Mouse (Mus musculus) spleen, embryonic (tissue): Measurements from ENCODE around the gene Socs2.

ENCODE experiments used
- CTCF ChIA-PET: fragments of 350-600 bp; sonication (Branson Sonifier 250); formaldehyde crosslinking; loops from one replicate; lab custom pipeline; 2022; lab: Charles Lee

Gene Socs2

DNA sequence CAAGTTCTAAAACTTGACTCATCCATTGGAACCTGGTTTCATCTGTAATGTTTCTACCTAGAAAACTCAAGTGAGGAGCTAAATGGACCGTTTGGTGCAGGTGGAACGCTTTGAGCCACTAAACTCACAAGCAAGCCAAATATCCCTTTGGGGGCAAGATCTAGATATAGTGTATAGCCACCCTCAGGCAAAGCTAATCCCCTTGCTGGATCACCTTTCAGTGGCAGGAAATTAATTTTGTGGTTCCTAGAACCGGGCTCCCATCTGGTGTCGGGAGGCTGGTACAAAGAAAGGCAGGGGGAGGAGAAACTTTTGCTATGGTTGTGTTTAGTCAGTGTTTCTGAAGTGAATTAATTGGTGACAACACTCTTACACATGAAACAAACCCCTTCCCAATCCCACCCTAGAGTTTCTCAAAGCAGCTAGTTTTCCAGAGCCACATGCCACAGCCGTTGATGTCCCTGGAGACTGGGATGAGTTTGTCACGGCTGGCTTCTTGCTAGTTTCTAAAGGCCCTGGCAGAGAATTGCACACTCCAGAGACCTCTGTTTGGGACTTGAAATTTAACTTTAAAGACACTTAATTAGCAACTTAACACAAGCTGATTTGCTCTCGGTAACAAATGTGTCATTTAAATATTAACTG is 19.7 kb downstream of the Socs2 start:
- CTCF ChIA-PET, result interaction anchor here (0.6 kb wide), 1 partner anchor 16 kb away, joined by 7 read pairs; no protein-coding TSS in a partner anchor

DNA sequence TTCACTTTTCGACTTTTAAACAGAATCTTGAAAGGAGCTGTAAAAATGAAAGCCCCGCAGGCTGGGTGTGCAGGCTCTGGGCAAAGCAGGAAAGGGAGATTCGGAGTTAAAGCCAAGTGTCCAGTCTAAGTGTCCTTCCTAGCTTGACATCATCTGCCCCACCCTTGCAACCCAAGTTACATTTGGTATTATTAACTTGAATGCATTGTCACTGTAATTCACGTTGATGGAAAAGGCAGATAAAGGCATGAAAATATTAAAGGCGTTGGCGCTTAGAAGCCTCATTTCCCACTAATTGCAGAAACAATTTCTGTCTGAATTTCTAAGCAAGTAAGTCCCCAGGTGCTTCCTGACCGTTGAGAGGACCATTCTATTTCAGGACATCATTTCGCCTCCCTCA is 20.6 kb downstream of the Socs2 start:
- CTCF ChIA-PET, result no interaction called here

DNA sequence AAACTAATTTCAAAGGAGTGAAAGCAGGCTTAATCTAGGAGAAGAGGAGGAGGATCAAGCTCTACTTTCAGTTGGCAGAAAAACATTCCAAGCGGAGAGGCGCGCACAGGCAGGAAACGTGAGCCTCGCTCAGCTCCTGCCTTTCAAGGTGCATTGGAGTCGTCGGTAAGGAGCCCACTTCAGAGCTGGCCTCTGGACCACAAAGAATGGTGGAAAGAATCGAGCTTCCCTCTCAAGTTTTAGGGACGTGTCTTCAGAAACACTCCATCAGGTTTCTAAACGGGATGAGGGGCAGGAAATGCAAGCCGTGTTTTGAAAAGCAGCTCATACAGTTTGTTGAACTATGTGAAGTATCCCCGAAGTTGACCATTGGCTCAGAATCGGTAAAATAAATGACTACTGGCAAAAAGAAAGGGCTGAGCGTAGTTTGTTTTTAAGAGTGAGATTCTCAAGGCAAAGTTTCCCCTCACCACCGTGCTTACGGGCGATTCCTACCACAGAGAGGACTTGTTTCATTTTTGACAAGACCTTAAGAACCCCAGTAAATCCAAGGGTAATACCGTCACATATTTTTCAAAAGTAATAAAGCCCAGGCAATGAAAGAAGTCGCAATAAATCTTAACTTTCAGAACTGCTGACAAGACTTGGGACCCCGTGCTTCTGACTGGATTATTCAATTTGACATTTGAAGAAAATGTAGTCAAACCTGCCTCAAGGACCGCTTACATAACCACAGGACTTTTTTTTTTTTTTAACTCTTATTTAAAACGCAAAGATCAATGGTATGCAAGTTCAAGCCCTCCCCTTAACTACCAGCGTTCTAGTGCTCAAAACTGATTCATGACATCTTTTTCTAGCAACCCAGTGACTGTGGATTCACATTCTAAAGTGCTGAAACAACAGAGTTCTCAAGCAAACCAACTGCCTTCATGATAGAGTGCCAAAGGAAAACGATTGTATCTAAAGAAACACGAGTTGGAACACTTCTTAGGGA is 21.9 kb downstream of the Socs2 start:
- CTCF ChIA-PET, result interaction anchor here (0.5 to 0.8 kb wide), 3 partner anchors 17 to 394 kb away, joined by 3 to 9 read pairs (median 4); no protein-coding TSS in a partner anchor

DNA sequence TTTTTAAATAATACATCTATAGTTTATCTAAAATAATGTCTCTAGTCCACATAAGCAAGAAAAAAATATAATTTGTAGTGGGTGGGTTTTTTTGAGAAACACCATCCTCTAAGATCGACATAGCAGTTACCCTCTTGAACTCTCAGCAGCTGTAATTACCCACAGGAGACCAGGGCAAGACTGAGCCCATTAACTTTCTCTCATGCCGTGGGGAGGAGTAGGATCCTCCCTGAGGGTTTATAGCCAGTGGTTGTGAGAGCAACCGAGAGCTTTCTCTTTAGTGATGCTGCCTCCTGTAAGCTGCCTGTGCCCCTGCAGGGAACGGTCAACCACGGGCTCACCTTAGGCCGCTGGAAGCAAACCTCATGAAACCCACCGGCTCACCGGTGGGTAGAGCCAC is 24.9 kb downstream of the Socs2 start:
- CTCF ChIA-PET, result interaction anchor here (0.6 kb wide), 1 partner anchor 223 kb away, joined by 3 read pairs; no protein-coding TSS in a partner anchor

DNA sequence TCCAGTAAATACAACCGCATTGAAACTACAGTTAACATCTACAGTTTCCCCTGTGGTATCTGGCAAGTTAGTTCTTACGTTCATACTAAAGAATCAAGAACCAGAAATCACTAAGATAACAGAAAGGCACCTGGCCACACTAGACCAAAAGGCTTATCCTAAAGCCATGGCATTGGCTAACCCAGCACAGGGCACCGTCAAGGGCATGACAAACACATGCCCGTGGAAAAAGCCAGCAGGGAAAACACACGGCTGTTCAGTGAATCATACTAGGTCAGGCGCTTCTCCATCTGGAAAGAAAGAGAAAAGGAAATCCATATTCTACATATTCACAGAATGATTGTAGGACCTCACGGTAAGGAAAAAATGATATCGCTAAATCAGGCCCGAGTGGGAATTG is 26.1 kb downstream of the Socs2 start:
- CTCF ChIA-PET, result interaction anchor here (0.6 kb wide), 1 partner anchor 61 kb away, joined by 3 read pairs; no protein-coding TSS in a partner anchor

- CTCF ChIA-PET, result interaction anchor here (1.0 kb wide), 2 partner anchors 16 to 28 kb away, joined by 3 read pairs; no protein-coding TSS in a partner anchor
These were observed 27.2 kb downstream of the Socs2 start for GRCm38 (mm10) chr10:95389805-95390204.

DNA sequence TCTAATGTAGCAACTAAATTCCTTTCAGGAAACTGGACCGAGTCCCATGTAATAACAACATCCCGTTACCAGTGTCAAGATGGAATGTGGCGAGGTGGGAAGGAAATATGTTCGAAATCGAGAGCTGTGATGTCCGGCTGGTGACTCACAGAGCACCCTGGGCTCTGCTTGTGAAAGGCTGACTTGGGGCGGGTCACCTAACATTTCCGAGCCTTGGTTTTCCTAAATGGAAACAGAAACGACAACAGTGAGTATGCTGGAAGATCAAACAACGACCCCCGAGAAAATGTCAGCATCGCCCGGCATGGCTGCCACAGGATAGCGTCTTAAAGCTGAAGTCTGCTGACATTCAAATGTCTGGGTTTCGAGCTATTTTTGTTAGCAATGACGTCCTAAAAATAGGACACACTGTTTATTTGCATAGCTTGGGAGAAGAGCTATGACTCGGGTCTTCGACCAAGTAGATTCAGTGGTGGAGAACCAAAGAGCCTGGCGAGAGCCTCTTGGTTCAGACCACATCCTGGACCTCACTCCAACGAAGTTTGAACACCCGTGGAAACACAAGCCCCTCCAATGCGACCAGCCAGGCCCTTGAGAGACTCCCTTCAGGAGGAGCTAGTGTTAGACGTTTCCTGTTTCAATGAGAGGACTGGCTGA is 28.0 kb downstream of the Socs2 start:
- CTCF ChIA-PET, result interaction anchor here (1.0 kb wide), 2 partner anchors 15 to 28 kb away, joined by 3 read pairs; no protein-coding TSS in a partner anchor

DNA sequence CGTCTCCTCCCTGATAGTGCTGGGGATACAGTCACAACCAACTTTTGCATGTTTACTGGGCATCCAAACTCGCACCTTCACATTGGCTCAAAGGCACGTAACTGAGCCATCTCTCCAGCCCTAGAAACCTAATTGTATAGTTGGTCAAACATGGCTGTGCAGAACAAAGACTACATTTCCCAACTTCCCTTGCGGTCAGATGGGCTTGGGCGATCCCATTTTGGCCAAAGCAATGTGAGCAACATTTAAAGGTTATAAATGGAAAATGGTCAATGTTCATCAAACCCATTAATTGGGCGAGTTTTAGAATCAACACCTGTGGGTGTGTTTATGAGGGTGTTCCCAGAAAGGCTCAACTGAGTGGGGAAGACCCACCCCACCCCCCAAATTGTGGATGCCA is 30.5 kb downstream of the Socs2 start:
- CTCF ChIA-PET, result no interaction called here

DNA sequence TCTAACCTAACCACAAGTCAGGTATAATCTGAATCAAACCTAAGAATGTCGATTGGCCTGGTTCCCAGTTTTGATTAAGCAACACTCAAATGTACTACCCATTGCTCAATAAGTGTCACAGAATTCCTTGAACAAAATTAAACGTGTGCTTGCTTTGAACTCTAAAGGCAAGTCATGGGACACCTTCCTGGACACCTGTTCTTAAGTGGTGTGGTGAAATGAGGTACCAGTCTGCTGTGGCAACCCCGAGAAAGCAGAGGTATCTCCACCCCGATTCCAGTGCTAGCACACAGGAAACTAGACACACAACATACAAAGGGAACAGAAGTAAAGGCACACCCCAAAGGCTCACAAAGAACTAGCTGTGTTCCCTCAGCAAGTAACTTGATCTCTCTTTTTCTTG is 31.2 kb downstream of the Socs2 start:
- CTCF ChIA-PET, result no interaction called here

DNA sequence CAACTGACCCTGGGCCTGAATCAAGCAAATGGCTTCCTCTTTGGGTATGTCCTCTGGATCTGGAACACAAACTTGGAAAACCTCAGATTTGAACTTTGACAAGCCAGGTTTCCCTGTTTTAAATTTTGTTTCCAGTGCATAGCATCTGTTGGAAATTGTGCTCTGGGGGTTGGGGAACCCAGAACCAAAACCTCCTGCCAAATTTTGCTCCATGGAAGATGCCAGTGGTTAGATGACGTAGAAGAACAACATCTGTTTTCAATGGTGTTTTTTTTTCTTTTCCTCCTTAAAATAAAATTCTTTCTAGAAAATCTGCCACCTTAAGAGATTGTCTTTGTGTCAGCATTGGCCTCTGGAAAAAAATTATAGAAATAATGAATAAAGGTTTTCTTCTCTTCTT is 31.9 kb downstream of the Socs2 start:
- CTCF ChIA-PET, result no interaction called here

- CTCF ChIA-PET, result no interaction called here
These were observed 32.5 kb downstream of the Socs2 start for GRCm38 (mm10) chr10:95384446-95384845.

GRCm38 (mm10) chr10:95373340-95373739 is 43.6 kb downstream of the Socs2 start:
- CTCF ChIA-PET, result interaction anchor here (1.5 kb wide), 1 partner anchor 16 kb away, joined by 3 read pairs; no protein-coding TSS in a partner anchor

DNA sequence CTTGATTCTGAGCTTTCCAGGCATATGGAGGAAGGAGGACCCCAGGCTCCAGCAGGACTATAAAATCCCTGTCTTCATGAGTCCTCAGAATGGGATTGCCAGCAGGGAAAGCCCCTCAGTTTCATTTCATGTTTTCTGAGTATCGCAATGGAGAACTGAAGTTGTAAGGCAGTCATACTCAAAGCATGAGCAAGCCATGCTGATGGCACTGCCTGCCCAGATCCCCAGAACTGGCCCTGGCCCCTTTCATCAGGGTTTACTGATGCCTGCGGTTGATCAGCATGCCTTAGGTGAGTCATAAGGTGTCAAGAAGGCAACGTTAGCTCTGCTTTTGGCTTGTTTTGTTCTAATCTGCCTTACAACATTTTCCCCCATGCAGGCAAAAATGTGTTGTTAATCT is 45.0 kb downstream of the Socs2 start:
- CTCF ChIA-PET, result interaction anchor here (0.5 kb wide), 1 partner anchor 35 kb away, joined by 8 read pairs; no protein-coding TSS in a partner anchor

DNA sequence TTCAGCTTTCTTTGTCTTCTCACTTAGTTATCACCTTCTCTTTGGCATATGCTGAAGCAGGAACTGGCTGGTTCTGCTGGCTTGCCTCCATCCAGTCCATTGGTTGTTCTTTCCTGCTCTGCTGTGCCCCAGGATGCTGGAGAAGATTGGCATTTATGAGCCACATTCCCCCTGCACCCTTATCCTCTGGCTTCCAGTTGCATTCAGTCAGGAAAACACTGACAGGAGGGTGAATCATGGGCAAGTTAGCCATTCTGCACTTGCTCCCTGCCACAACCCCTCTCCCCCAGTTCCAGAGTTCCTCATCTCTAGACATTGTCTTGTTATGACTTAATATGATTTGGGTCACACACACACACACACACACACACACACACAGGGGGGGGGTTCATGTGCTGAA is 47.8 kb downstream of the Socs2 start:
- CTCF ChIA-PET, result no interaction called here

GRCm38 (mm10) chr10:95368151-95368550 is 48.8 kb downstream of the Socs2 start:
- CTCF ChIA-PET, result no interaction called here

DNA sequence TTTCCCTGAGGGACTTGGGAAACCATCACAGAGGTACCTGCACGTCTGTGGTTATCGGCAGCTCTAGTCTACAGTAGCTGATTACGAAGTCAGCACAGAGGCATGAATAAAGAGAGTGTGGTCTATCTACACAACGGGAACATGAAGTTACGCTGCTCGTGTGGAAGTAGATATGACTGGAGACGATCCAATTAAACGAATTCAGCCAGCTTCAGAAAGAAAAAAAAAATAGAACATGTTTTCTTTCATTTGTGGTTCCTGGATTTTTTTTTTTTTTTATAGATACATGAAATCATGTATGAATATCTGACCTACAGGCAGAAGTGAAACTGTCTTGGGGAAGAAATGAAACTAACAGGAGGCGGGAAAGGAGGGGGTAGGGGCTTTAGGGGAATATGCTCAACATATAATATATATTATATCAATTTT is 49.3 kb downstream of the Socs2 start:
- CTCF ChIA-PET, result interaction anchor here (0.6 kb wide), 2 partner anchors 44 to 1010 kb away, joined by 3 to 6 read pairs; no protein-coding TSS in a partner anchor

DNA sequence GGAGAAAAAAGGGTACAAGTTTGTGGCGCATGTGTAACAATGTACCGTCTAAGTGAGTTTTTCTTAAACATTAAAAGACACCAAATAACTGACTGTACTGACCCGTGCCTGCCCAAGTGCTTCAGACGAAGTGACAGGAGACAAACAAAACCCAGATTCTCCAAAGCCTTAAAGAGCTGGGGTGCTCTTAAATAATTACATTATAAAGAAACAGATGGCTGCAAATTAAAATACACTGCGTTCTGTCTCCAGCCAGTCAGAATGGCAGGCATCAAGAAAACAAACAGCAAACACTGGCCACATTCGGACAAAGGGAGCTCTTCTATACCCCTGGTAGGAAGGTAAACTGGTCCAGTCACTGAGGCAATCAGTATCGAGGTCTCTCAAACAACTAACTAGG is 49.7 kb downstream of the Socs2 start:
- CTCF ChIA-PET, result interaction anchor here (0.6 kb wide), 2 partner anchors 44 to 1011 kb away, joined by 3 to 6 read pairs; no protein-coding TSS in a partner anchor

GRCm38 (mm10) chr10:95362326-95362725 is 54.7 kb downstream of the Socs2 start:
- CTCF ChIA-PET, result interaction anchor here (0.6 kb wide), 1 partner anchor 120 kb away, joined by 4 read pairs; no protein-coding TSS in a partner anchor

DNA sequence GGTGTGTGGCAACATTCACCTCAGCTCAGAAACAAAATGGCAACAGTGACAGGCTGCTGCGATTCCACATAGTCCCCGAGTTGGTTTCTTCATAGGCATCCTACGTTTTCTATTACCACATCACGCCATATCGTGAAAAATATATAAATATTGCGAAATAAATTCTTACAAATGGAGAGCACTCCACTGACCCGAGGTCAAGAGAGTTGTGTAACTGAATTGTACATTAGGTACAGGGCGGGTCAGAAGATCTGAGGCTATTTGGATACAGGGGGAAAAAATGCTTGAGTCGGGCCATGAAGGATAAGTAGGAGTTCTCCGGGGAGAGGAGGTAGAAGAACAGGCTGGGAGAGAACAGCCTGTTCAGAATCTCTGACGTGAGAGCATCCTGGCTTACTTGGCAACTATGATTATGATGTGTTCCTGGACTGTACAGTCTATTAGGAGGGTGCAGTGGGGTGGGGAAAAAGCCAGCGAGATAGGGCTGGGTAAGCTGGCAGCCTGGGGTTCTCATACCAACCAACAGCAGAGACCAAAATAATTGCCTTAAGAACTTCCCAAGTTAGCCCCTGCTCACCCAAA is 55.6 kb downstream of the Socs2 start:
- CTCF ChIA-PET, result no interaction called here

DNA sequence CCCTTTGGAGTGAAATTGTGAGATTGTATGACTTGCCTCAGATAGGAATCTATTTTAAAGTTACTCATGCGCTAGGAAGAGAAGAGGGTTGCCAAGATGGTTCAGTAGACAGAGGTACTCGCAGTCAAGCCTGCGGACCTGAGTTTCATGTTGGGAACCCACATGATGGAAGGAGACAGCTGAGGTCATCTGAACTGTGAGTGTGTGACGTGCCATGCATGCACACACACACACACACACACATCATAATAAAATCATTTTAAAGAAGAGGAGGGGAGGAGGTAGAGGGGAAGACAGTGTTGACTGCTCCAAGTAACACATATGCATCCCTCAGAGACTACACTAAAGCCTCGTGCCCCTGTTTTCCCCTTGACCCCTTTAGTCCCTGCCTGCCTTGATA is 56.9 kb downstream of the Socs2 start:
- CTCF ChIA-PET, result no interaction called here

DNA sequence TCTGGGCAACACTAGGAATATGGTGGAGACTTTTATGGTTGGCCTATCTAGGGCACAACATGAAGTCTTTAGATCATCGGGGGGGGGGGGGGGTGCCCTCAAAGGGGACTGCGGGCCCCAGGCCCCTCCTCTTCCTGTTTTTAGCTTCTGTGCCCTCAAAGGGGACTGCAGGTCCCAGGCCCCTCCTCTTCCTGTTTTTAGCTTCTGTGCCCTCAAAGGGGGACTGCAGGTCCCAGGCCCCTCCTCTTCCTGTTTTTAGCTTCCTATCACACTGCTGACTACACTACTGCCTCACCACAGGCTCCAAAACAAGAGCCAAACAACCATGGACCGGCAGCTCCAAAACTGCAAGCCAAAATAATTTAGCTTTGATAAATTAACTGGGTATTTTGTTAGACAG is 59.3 kb downstream of the Socs2 start:
- CTCF ChIA-PET, result no interaction called here
